Mouse (Mus musculus): ENCODE results near the gene Baiap2.

The Baiap2 gene

GRCm38 (mm10) chr11:119947426-119947825 is 4.9 kb downstream of the Baiap2 start:
- DNase-seq (ENCODE audit: low read depth, low spot score) = no peak

- DNase-seq (ENCODE audit: low read depth, low spot score) = no peak
These were observed 5.3 kb downstream of the Baiap2 start for GRCm38 (mm10) chr11:119947897-119948296.

GRCm38 (mm10) chr11:119948305-119948704 is 5.7 kb downstream of the Baiap2 start:
- no peak for DNase-seq (ENCODE audit: low read depth, low spot score)

- DNase-seq (ENCODE audit: low read depth, low spot score) = no peak
These were observed 6.2 kb downstream of the Baiap2 start for GRCm38 (mm10) chr11:119948803-119949202.

GRCm38 (mm10) chr11:119950535-119950934 is 8.0 kb downstream of the Baiap2 start:
- DNase-seq (ENCODE audit: low read depth, low spot score) = no peak

- DNase-seq (ENCODE audit: low read depth, low spot score) = no peak
These were observed 8.8 kb downstream of the Baiap2 start for GRCm38 (mm10) chr11:119951326-119951725.

- no peak for DNase-seq (ENCODE audit: low read depth, low spot score)
These were observed 10.1 kb downstream of the Baiap2 start for GRCm38 (mm10) chr11:119952429-119953224.

- no peak for DNase-seq (ENCODE audit: low read depth, low spot score)
These were observed 11.7 kb downstream of the Baiap2 start for GRCm38 (mm10) chr11:119954233-119954632.

GRCm38 (mm10) chr11:119954749-119955337 is 12.3 kb downstream of the Baiap2 start:
- DNase-seq (ENCODE audit: low read depth, low spot score) = no peak

GRCm38 (mm10) chr11:119955432-119955831 is 12.9 kb downstream of the Baiap2 start:
- no peak for DNase-seq (ENCODE audit: low read depth, low spot score)

GRCm38 (mm10) chr11:119956590-119956989 is 14.0 kb downstream of the Baiap2 start:
- no peak for DNase-seq (ENCODE audit: low read depth, low spot score)

- no peak for DNase-seq (ENCODE audit: low read depth, low spot score)
These were observed 16.3 kb downstream of the Baiap2 start for GRCm38 (mm10) chr11:119958856-119959255.

GRCm38 (mm10) chr11:119959714-119960113 is 17.2 kb downstream of the Baiap2 start:
- DNase-seq (ENCODE audit: low read depth, low spot score) = no peak

GRCm38 (mm10) chr11:119960671-119961070 is 18.1 kb downstream of the Baiap2 start:
- DNase-seq (ENCODE audit: low read depth, low spot score) = no peak

GRCm38 (mm10) chr11:119961511-119961910 is 18.9 kb downstream of the Baiap2 start:
- DNase-seq (ENCODE audit: low read depth, low spot score) = no peak

- no peak for DNase-seq (ENCODE audit: low read depth, low spot score)
These were observed 22.5 kb downstream of the Baiap2 start for GRCm38 (mm10) chr11:119965053-119965452.

GRCm38 (mm10) chr11:119966294-119966693 is 23.7 kb downstream of the Baiap2 start:
- no peak for DNase-seq (ENCODE audit: low read depth, low spot score)

- DNase-seq (ENCODE audit: low read depth, low spot score) = no peak
These were observed 24.8 kb downstream of the Baiap2 start for GRCm38 (mm10) chr11:119967401-119967800.

- no peak for DNase-seq (ENCODE audit: low read depth, low spot score)
These were observed 25.3 kb downstream of the Baiap2 start for GRCm38 (mm10) chr11:119967892-119968291.

- no peak for DNase-seq (ENCODE audit: low read depth, low spot score)
These were observed 27.7 kb downstream of the Baiap2 start for GRCm38 (mm10) chr11:119970021-119970851.

- no peak for DNase-seq (ENCODE audit: low read depth, low spot score)
These were observed 31.2 kb downstream of the Baiap2 start for GRCm38 (mm10) chr11:119973789-119974188.

All from c-Kit-negative CD71-positive TER-119-positive erythroid progenitor cells, embryonic 14.5 days (primary cell).